9 mouse cellular contexts compared by ENCODE assay signal in the genomic region with DNA sequence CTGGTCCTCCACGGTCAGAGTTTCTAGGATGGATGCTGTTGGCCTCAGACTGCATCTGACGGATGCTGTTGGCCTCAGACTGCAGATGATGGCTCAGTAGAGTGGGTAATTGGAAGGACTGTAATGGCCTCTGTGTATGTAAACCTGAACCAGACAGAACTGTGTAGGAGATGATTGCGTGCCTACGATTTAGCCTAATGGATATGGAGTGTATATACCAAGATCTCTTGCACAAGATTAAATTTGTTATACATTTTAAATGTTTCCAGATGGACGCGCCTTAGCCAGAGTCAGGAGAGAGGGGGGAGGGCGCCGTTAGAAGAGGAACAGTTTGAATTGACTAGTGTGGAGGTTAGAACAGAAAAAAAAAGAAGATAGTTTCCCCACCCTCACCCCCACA.
DNase-seq lines count a peak whose midpoint lies in the region; ATAC-seq and TF ChIP-seq lines count a peak whose summit lies in the region.
"Had no signal": no experiment of that assay in that cellular context is flagged by ENCODE, and none has a peak within 500 bp of the region (broad histone marks: within the 10 kb centered on the region; RNA-seq: fewer than 3 reads in every experiment).

No protein-coding gene starts in this region.

- H3K4me3 ChIP-seq in heart, embryonic 14.5 days (ENCODE audit: control insufficient read depth in 1 of 2, insufficient read depth in 1 of 2, low read depth in 1 of 2, low read length in 2 of 2) = no peak overlapping the region
- no peak overlapping the region for H3K4me3 ChIP-seq in embryonic facial prominence, embryonic 15.5 days (replicated peaks)
- no peak overlapping the region for H3K4me3 ChIP-seq in intestine, postnatal 0 days (ENCODE audit: low read depth, low read length)
- H3K4me3 ChIP-seq in thymus, adult 2 months (ENCODE audit: control insufficient read depth, insufficient read depth, low read length) = no peak overlapping the region

- no peak for TF ChIP-seq CTCF in intestine, postnatal 0 days (IDR thresholded peaks at IDR 0.05; ENCODE audit: low read depth)
- TF ChIP-seq CTCF in thymus, adult 2 months (IDR thresholded peaks at IDR 0.05; ENCODE audit: borderline replicate concordance, control insufficient read depth, extremely low read depth, insufficient read depth, low read length, poor library complexity) = no peak

- peaks cover 8 to 10% of the 10 kb centered on the region in 2 experiments for H3K4me1 ChIP-seq in heart, embryonic 14.5 days (ENCODE audit: control insufficient read depth in 2 of 2, insufficient read depth in 2 of 2, low read length in 2 of 2)
- peaks cover 54% of the 10 kb centered on the region for H3K4me1 ChIP-seq in embryonic facial prominence, embryonic 15.5 days
- H3K4me1 ChIP-seq in intestine, postnatal 0 days (replicated peaks; ENCODE audit: control insufficient read depth, insufficient read depth, low read length) = no peaks in the 10 kb centered on the region
- peaks cover 20% of the 10 kb centered on the region for H3K4me1 ChIP-seq in thymus, adult 2 months (replicated peaks; ENCODE audit: control insufficient read depth, insufficient read depth, low read length)

- H3K4me2 ChIP-seq in heart, embryonic 14.5 days (ENCODE audit: low read length) = peak overlapping the region; percentile 48; the same call in 1 of the 2 replicates
- peak overlapping the region; percentile 20 for H3K4me2 ChIP-seq in embryonic facial prominence, embryonic 15.5 days (replicated peaks)
- 0 out of 2 replicates have a peak overlapping the region, but pooled peaks have one; percentile 1 for H3K4me2 ChIP-seq in intestine, postnatal 0 days (replicated peaks; ENCODE audit: low read depth)

- no peaks in the 10 kb centered on the region for H3K9me3 ChIP-seq in heart, embryonic 14.5 days (ENCODE audit: control insufficient read depth, low read length)
- H3K9me3 ChIP-seq in embryonic facial prominence, embryonic 15.5 days (replicated peaks) = no peaks in the 10 kb centered on the region
- H3K9me3 ChIP-seq in intestine, postnatal 0 days (ENCODE audit: control insufficient read depth) = no peaks in the 10 kb centered on the region

- intact Hi-C loops in heart, postnatal 10 days (cut with DNase I) = no loop called here

- H3K27me3 ChIP-seq in heart, embryonic 14.5 days (ENCODE audit: control insufficient read depth, insufficient read depth, low read length) = no peaks in the 10 kb centered on the region
- no peaks in the 10 kb centered on the region for H3K27me3 ChIP-seq in embryonic facial prominence, embryonic 15.5 days
- H3K27me3 ChIP-seq in intestine, postnatal 0 days (replicated peaks; ENCODE audit: control insufficient read depth, insufficient read depth, low read length) = no peaks in the 10 kb centered on the region
- no peaks in the 10 kb centered on the region for H3K27me3 ChIP-seq in thymus, adult 2 months (ENCODE audit: control insufficient read depth, insufficient read depth, low read length)

- TF ChIP-seq POLR2A in thymus, adult 2 months (IDR thresholded peaks at IDR 0.05; ENCODE audit: control insufficient read depth, extremely low read depth, insufficient read depth, low read length, poor library complexity) = no peak

- H3K27ac ChIP-seq in heart, embryonic 14.5 days (replicated peaks in 1 of 2; ENCODE audit: control insufficient read depth in 1 of 2, insufficient read depth in 1 of 2, low read depth in 2 of 2, low read length in 2 of 2) = peak overlapping the region; percentile 15 to 86; a peak in 2 of 4 replicates
- peak overlapping the region; percentile 99 for H3K27ac ChIP-seq in embryonic facial prominence, embryonic 15.5 days (replicated peaks)
- no peak overlapping the region for H3K27ac ChIP-seq in intestine, postnatal 0 days (ENCODE audit: low read depth, low read length)
- no peak overlapping the region for H3K27ac ChIP-seq in thymus, adult 2 months (ENCODE audit: control insufficient read depth, insufficient read depth, low read length)
- H3K27ac ChIP-seq: liver, embryonic 14.5 days had no signal

- no peaks in the 10 kb centered on the region for H3K36me3 ChIP-seq in heart, embryonic 14.5 days (ENCODE audit: control insufficient read depth, insufficient read depth, low read length)
- H3K36me3 ChIP-seq in embryonic facial prominence, embryonic 15.5 days = no peaks in the 10 kb centered on the region
- peaks cover 7% of the 10 kb centered on the region for H3K36me3 ChIP-seq in intestine, postnatal 0 days (ENCODE audit: control insufficient read depth, insufficient read depth)
- H3K36me3 ChIP-seq in thymus, adult 2 months (ENCODE audit: control insufficient read depth, insufficient read depth, low read length) = peaks cover 21% of the 10 kb centered on the region

- no peak for DNase-seq in heart, postnatal 10 days
- DNase-seq in MN1 (ENCODE audit: low spot score) = peak; percentile 73
- DNase-seq in thymus, adult 2 months = no peak
- no peak for DNase-seq in urinary bladder, postnatal 4 days (ENCODE audit: low spot score in 2 of 2)
- no peak for DNase-seq in adrenal gland, adult 18-20 months (ENCODE audit: low spot score in 2 of 2)

- WGBS in heart, embryonic 14.5 days = 68% methylated on average over 8 of the region's 8 CpGs
- WGBS in embryonic facial prominence, embryonic 15.5 days = 25% methylated on average over 8 of the region's 8 CpGs
- 54% methylated on average over 8 of the region's 8 CpGs for WGBS in intestine, postnatal 0 days
- 91% methylated on average over 8 of the region's 8 CpGs for WGBS in thymus, adult 2 months

- H3K9ac ChIP-seq in heart, embryonic 14.5 days (ENCODE audit: low read length) = no peak overlapping the region
- 0 out of 2 replicates have a peak overlapping the region, but pooled peaks have one; percentile 3 for H3K9ac ChIP-seq in embryonic facial prominence, embryonic 15.5 days
- H3K9ac ChIP-seq in intestine, postnatal 0 days (ENCODE audit: low read depth, low read length) = no peak overlapping the region
- H3K9ac ChIP-seq: liver, embryonic 14.5 days had no signal

- no peak for ATAC-seq in heart, embryonic 14.5 days (ENCODE audit: insufficient number of reproducible peaks, insufficient read depth, low FRiP score, low read depth)
- ATAC-seq in embryonic facial prominence, embryonic 15.5 days (ENCODE audit: insufficient number of reproducible peaks, low FRiP score, low TSS enrichment, low read depth) = peak; percentile 64
- ATAC-seq in intestine, postnatal 0 days = no peak

Comparison
In these comparisons a context has a peak if more than half of its experiments do, and no peak if none do; other contexts are left out.
1. H3K27ac ChIP-seq: peak in heart, embryonic 14.5 days (2 of 2) and embryonic facial prominence, embryonic 15.5 days (single experiment); none in intestine, postnatal 0 days (single experiment) and thymus, adult 2 months (single experiment).
2. Peak in every context shown above with its lines, with median percentiles within 50 percentile points of each other: H3K4me2 ChIP-seq.